Mouse (Mus musculus) hindbrain, embryonic 15.5 days (tissue): ENCODE data around the gene Fanci. TPM values are rescaled to one million over a fixed set of nuclear protein-coding genes. Genes with fewer than 3 reads are reported as not detected.

ENCODE experiments used
- ATAC-seq: fragments of 200-750 bp; cut with Nextera tagmentation; 2 replicates; pipeline ENCODE4 v1.8.0; 2017; ENCODE audit warnings: low read depth, moderate number of reproducible peaks, moderate TSS enrichment; ENCODE audit not compliant: low FRiP score
- H3K27ac ChIP-seq: fragments of 300-500 bp; sonication (generic); replicated peaks from 2 replicates; pipeline ENCODE4 v1.5.1; 2015; ENCODE audit warnings: mild to moderate bottlenecking, inconsistent platforms
- H3K27me3 ChIP-seq: fragments of 300-500 bp; sonication (generic); 2 replicates; pipeline ENCODE4 v1.6.1; 2015; ENCODE audit warnings: control low read depth, inconsistent platforms
- H3K36me3 ChIP-seq: fragments of 300-500 bp; sonication (generic); 2 replicates; pipeline ENCODE4 v1.6.1; 2015; ENCODE audit warnings: control low read depth, inconsistent platforms
- H3K4me1 ChIP-seq: fragments of 300-500 bp; sonication (generic); replicated peaks from 2 replicates; pipeline ENCODE4 v1.6.1; 2015; ENCODE audit warnings: control low read depth, inconsistent platforms
- H3K4me2 ChIP-seq: fragments of 300-500 bp; sonication (generic); 2 replicates; pipeline ENCODE4 v1.6.1; 2015; ENCODE audit warnings: moderate library complexity, mild to moderate bottlenecking, inconsistent platforms
- H3K4me3 ChIP-seq: fragments of 300-500 bp; sonication (generic); 2 replicates; pipeline ENCODE4 v1.5.1; 2015; ENCODE audit warnings: mild to moderate bottlenecking, inconsistent platforms
- H3K9ac ChIP-seq: fragments of 300-500 bp; sonication (generic); 2 replicates; pipeline ENCODE4 v1.6.1; 2015; ENCODE audit warnings: inconsistent platforms
- H3K9me3 ChIP-seq: fragments of 300-500 bp; sonication (generic); 2 replicates; pipeline ENCODE4 v1.6.1; 2016; ENCODE audit warnings: control low read depth, inconsistent platforms
- WGBS: fragments of 180-500 bp; shearing (Covaris S2); methylation state at CpG from one replicate; pipeline ENCODE4 v1.1.7; 2015; 5-methylcytosine and 5-hydroxymethylcytosine counted together
- polyA plus RNA-seq: library from polyadenylated mRNA; unstranded; fragments of >200 nt; fragmentation: Nextera tagmentation; extraction: Ambion mirVana; gene quantifications from 2 replicates; pipeline ENCODE4 v1.2.1, GENCODE M21; 2015

Fanci gene
- polyA plus RNA-seq, 1 experiment from 2014 or later: 1.9 TPM

DNA sequence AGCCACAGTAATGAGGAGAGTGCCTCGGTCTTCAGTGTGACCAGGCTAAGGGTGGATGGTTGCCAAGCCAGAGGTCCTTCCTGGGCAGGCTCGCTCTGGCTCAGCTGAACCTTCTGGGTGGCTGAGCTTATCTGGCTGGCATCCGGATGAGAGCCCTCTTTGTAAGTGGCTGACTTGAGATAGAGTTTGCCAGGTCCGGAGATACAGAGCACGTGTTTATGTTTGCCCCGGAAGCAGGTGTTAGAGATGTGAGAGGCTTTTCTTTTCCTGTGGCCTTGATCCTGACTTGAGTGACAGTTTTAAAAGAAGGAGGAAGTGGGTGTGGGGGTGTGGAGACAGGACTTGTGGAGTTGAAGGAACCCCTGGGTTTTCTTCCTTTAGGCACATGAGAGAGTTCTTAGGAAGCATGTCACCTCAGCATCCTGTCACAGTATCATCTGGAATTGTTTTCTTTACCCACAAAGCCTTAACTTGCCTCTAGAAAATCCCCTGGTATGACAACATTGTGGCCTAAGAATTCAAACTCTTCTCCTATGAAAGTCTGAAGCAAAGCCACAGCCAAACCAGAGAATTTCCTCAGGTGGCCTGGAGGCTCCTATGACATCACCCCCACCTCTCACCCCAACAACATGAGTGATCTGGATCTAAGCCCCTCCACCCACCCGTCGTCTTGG lies 28.2 kb upstream of the Fanci start:
- Histone ChIP-seq H3K27ac (peak overlapping the region; percentile 76), H3K4me3 (no peak overlapping the region), H3K36me3 (0 out of 2 replicates have a peak, but pooled peaks cover 15% of the 10 kb centered on the region), H3K9me3 (no peaks in the 10 kb centered on the region), H3K27me3 (no peaks in the 10 kb centered on the region), H3K9ac (no peak overlapping the region), H3K4me1 (peaks cover 22% of the 10 kb centered on the region), H3K4me2 (no peak overlapping the region)
- 67% methylated on average over 8 of the region's 8 CpGs for WGBS
- ATAC-seq: peak; percentile 44

DNA sequence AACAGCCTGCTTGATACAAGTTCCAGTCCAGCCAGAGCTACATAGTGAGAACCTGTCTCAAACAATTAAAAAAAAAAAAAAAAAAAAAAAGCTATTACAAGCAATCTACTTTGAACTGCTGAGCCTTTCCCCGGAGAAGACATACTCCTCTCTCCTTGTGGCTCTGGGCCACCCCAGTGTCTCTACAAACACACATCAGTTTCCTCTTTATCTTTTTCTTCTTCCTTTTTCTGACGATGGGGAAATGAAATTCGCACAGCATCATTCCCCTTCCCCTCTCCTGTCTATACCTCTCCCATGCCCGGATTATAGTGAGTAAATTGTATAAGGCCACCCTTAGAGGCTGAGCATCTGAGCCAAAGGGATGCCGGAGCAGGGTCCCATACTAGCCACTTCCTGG lies 23.1 kb upstream of the Fanci start:
- H3K27ac ChIP-seq: no peak overlapping the region
- peaks cover 4% of the 10 kb centered on the region for H3K4me1 ChIP-seq
- ATAC-seq: no peak
- no peaks in the 10 kb centered on the region for H3K36me3 ChIP-seq
- H3K9me3 ChIP-seq: no peaks in the 10 kb centered on the region
- 91% methylated on average over 5 of the region's 5 CpGs for WGBS
- no peaks in the 10 kb centered on the region for H3K27me3 ChIP-seq
- H3K4me2 ChIP-seq: no peak overlapping the region
- no peak overlapping the region for H3K9ac ChIP-seq
- no peak overlapping the region for H3K4me3 ChIP-seq

DNA sequence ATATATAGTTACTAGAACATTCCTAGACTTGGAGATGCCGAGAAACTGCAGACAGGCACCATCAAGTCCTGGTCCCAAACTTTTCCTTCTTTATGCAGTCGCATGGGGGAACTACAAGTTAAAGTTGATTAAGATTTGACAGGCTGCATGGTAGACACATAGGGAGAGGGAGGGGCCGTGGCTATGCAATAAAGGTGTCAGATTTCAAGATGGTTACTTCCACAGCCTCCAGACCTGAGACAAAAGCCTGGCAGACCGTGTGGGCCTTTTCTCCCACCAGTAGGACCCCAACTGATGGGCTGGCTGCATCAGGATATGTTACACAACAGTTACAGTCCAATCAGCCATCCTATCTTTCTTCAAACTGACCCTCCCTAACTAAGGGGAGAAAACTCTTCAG lies 22.3 kb upstream of the Fanci start:
- 48% methylated on average over 4 of the region's 4 CpGs for WGBS
- Histone ChIP-seq H3K36me3 (no peaks in the 10 kb centered on the region), H3K27ac (no peak overlapping the region), H3K4me2 (no peak overlapping the region), H3K4me3 (no peak overlapping the region), H3K4me1 (no peaks in the 10 kb centered on the region), H3K9me3 (no peaks in the 10 kb centered on the region), H3K9ac (no peak overlapping the region), H3K27me3 (no peaks in the 10 kb centered on the region)
- ATAC-seq: no peak

DNA sequence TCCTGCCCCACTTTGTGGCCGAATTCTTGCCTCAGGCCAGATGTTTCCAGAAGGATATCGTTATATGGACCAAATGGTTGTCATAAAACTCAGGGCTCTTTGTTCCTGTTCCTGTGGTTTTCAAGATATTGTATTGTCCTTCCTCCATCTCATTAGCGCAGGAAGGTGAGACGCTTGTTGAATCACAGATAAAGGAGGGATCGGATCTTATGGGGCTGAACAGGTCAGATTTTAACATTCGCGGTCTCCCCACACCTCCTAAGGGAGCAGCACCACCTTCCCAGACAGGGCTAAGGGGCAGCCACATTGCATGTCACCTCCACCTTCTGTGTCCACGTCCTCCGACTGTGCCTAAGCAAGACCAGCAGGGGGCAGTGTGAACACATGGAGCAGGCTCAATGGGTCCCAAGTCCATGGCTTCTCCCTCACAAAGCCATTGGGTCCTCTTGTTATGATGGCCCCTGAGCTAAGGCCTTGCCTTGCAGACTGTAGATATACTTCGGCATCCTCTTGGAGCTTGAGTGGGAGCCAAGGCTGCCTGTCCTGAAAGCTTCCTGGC lies 20.3 kb upstream of the Fanci start:
- no peak overlapping the region for H3K9ac ChIP-seq
- H3K4me3 ChIP-seq: no peak overlapping the region
- WGBS: 47% methylated on average over 10 of the region's 10 CpGs
- H3K4me2 ChIP-seq: no peak overlapping the region
- no peaks in the 10 kb centered on the region for H3K36me3 ChIP-seq
- H3K27ac ChIP-seq: no peak overlapping the region
- no peaks in the 10 kb centered on the region for H3K4me1 ChIP-seq
- no peaks in the 10 kb centered on the region for H3K27me3 ChIP-seq
- no peaks in the 10 kb centered on the region for H3K9me3 ChIP-seq
- peak; percentile 68 for ATAC-seq

DNA sequence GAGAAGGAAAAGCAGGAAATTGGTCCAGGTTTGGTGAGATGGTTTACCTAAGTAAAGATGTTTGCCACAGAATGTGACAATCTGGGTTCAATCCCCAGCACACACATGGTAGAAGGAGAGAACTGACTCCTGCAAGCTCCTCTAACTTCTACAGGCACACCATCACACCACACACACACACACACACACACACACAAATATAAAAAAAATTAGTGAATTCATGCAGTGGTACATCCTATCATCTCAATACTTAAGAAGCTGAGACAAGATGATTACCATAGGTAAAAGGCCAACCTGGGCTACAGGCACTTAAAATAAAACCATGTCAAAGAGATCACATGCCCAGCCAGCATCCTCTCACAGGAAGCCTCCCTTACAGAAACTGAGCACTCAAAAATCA lies 17.7 kb upstream of the Fanci start:
- Histone ChIP-seq H3K4me2 (no peak overlapping the region), H3K9me3 (no peaks in the 10 kb centered on the region), H3K4me3 (no peak overlapping the region), H3K9ac (no peak overlapping the region), H3K36me3 (no peaks in the 10 kb centered on the region), H3K27ac (no peak overlapping the region), H3K27me3 (no peaks in the 10 kb centered on the region), H3K4me1 (no peaks in the 10 kb centered on the region)
- ATAC-seq: no peak

DNA sequence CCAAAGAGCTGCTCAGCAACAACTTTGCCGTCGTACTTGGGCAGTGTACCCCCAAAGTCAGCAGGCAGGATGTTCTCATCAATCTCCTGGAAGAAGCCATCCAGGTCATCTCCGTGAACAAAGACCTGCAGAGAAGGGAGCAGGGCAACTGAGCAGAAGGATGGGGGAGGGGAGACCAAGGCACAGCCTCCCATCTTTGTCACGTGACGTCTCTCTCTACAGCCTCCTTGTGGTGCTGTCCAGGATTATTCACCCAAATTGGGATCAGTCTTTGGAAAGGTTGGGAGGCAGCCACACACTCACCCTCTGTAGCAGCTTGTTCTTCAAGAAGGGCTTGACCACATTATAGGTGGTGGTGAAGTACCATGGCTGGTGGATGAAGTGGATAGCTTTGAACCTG lies 16.1 kb upstream of the Fanci start:
- Histone ChIP-seq H3K9ac (no peak overlapping the region), H3K36me3 (no peaks in the 10 kb centered on the region), H3K9me3 (no peaks in the 10 kb centered on the region), H3K27ac (no peak overlapping the region), H3K4me2 (no peak overlapping the region), H3K4me1 (no peaks in the 10 kb centered on the region), H3K27me3 (no peaks in the 10 kb centered on the region), H3K4me3 (no peak overlapping the region)
- ATAC-seq: no peak
- WGBS: 73% methylated on average over 5 of the region's 5 CpGs

DNA sequence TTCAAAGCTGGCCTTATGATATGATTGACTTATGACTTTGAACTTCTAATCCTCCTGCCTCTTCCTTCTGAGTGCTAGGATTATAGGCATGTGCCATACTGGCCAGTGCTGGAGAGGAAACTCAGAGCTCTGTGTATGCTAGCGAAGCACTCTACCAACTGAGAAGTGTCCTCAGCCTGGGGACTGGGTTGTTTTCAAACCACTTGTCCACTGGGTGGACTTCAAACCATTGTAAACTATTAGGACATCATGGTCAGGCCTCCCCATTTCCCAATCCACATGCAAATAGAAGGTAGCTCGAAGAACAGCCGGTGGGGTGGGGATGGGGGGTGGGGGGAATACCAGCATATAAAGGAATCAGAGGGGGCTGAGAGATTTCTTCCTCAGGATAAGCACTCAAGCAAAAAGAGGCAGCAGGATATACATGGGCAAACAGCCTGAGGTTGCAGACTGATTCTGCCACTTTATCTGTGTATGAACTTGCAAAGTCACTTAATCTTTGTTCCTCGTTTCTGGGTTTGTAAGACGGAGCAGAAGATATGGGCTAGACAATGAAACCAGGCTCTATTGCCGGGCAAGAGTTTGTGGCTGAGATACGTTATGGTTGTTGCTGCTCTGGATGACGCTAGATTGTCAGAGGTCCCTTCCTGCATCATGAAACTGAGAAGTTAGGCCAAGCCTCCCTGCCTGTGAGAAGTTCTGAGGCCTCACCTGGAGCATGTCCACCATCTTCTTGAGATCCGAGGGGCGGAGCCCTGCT lies 15.0 kb upstream of the Fanci start:
- H3K9me3 ChIP-seq: no peaks in the 10 kb centered on the region
- no peaks in the 10 kb centered on the region for H3K27me3 ChIP-seq
- H3K27ac ChIP-seq: no peak overlapping the region
- H3K4me2 ChIP-seq: no peak overlapping the region
- no peaks in the 10 kb centered on the region for H3K36me3 ChIP-seq
- H3K4me1 ChIP-seq: no peaks in the 10 kb centered on the region
- no peak for ATAC-seq
- 88% methylated on average over 10 of the region's 10 CpGs for WGBS
- no peak overlapping the region for H3K4me3 ChIP-seq
- no peak overlapping the region for H3K9ac ChIP-seq

DNA sequence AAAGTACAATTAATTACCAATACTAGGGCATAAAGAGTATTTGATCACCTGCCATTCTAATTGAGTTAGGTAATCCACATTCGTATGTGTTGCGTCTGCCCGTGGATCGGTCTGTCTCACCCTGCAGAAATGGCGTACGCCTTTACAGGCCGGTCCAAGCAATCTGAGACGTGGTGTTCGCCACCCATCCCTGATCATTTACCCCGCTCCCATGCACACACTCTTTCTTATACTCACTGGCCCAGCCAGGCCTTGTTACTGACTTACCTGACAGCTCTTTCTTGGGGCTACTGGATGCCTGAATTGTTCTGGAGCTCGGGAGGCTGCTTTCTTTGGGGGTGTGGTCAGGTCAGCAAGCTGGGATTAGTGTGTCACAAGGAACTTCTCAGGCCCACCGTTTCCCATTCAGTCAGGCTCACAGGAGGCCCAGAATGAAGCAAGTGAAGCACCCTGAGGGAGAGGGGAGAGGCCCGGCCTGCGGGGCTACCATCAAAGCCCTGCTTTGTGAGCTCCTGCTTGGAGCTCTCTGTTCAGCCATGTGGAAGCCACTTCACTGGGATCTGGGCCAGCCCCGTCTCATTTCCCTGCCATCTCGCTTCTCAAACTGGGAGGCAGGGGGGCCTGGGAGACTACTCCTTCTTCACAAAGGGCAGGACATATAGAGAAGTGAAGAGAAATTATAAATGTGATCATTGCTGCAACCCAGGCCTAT lies 5.2 kb upstream of the Fanci start, which contains the start of gene Rlbp1:
TSS of gene Rlbp1 (minus strand) at position 627 of the 712 bp plus-strand sequence.
- peak; percentile 81; the same call in 1 of the 2 replicates for ATAC-seq
- H3K27ac ChIP-seq: peak within 1 kb of the TSS; percentile 65
- H3K4me2 ChIP-seq: peak within 1 kb of the TSS; percentile 21; the same call in 1 of the 2 replicates

DNA sequence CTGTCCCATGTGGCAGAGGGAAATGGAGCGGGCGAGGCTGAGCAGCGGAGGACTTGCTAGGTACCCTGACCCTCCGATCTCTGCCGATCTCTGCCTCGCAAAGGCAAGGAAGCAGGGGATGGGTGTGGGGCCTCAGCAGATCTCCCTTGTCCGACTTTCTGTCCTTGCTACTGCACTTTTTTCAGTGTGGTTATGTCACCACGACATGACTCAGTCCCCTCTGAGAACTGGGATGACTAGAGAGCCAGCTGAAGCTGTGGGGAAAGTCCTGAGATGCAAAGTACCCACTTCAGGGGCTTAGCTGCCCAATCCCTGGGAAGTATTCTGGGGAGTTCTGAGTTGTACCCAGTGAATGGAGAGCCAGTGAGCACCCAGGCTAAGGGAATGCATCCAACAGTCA lies 4.6 kb upstream of the Fanci start:
- no peak overlapping the region for H3K4me3 ChIP-seq
- H3K9ac ChIP-seq: no peak overlapping the region
- H3K4me1 ChIP-seq: 0 out of 2 replicates have a peak, but pooled peaks cover 3% of the 10 kb centered on the region
- no peak for ATAC-seq
- 74% methylated on average over 8 of the region's 8 CpGs for WGBS
- peak overlapping the region; percentile 65 for H3K27ac ChIP-seq
- H3K36me3 ChIP-seq: no peaks in the 10 kb centered on the region
- H3K27me3 ChIP-seq: no peaks in the 10 kb centered on the region
- H3K9me3 ChIP-seq: no peaks in the 10 kb centered on the region
- H3K4me2 ChIP-seq: no peak overlapping the region

More for the DNA sequence above, 5.2 kb upstream of the Fanci start, which contains the start of gene Rlbp1:
- H3K9ac ChIP-seq: no peak within 1 kb of the TSS
- WGBS: 58% methylated on average over 16 of the region's 16 CpGs
- no peaks in the 10 kb centered on the region for H3K27me3 ChIP-seq
- H3K4me1 ChIP-seq: 0 out of 2 replicates have a peak, but pooled peaks cover 3% of the 10 kb centered on the region
- H3K4me3 ChIP-seq: no peak within 1 kb of the TSS
- no peaks in the 10 kb centered on the region for H3K36me3 ChIP-seq
- H3K9me3 ChIP-seq: no peaks in the 10 kb centered on the region

DNA sequence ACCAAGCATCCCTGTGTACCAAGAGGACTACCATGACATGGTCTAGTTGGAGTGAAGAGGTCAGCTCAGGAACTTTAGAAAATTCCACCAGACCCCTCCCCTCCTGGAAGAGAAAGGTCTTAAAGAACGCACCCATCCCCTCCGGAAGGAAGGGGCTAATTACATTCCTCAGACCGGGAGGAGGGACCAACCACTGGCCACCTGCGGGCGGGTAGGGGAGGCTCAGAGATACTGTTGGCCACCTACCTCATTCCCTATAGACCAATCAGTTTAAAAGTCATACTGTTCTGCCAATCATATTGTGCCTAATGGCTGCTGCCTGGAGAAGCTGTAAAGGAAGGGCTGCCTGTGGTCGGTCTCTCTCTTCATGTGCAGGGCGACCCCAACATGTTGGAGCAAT lies 3.7 kb upstream of the Fanci start:
- no peak for ATAC-seq
- Histone ChIP-seq H3K4me3 (no peak overlapping the region), H3K36me3 (no peaks in the 10 kb centered on the region), H3K27me3 (no peaks in the 10 kb centered on the region), H3K9ac (no peak overlapping the region), H3K27ac (no peak overlapping the region), H3K9me3 (no peaks in the 10 kb centered on the region), H3K4me1 (peaks cover 10% of the 10 kb centered on the region), H3K4me2 (no peak overlapping the region)
- 60% methylated on average over 7 of the region's 7 CpGs for WGBS

DNA sequence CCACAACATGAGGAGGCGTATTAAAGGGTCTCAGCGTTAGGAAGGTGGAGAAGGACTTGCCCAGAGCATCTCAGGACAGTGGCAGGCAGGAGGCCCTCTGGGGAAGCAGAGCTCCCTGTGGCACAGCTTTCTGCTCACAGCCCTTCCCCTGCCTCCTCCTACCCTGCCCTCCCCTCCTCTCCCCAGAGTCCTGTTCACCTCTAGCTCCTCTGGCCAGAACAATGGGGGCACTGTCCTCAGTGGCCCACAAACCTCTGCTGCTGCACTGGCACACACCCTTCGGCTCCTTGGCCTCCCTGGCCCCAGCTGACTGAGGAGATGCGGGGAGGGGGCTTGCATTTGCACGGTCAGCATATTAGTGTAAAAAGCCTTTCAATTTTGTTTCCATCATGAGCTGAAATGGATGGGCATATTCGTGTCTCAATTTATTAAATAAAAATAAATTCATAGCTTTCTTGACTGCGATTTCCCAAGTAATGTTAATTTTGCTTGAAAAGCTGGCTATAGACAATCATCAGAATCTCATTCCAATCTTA lies 3.0 kb upstream of the Fanci start:
- ATAC-seq: no peak
- H3K4me1 ChIP-seq: peaks cover 10% of the 10 kb centered on the region
- H3K9me3 ChIP-seq: no peaks in the 10 kb centered on the region
- 0 out of 2 replicates have a peak overlapping the region, but pooled peaks have one; percentile 20 for H3K27ac ChIP-seq
- H3K4me3 ChIP-seq: no peak overlapping the region
- no peaks in the 10 kb centered on the region for H3K27me3 ChIP-seq
- no peaks in the 10 kb centered on the region for H3K36me3 ChIP-seq
- 60% methylated on average over 7 of the region's 7 CpGs for WGBS
- no peak overlapping the region for H3K9ac ChIP-seq
- no peak overlapping the region for H3K4me2 ChIP-seq
